Mouse (Mus musculus) cerebellum, adult 11-12 months (tissue): ENCODE data around the gene Tmem121.
A peak's percentile ranks its signal among the peaks of the same experiment; 100 is the strongest.
"Not testable (repeated sequence)": the region's sequence is repeated elsewhere in the genome, so short reads cannot be mapped to it uniquely, and the experiment has no call there.

Experiments
- DNase-seq: peaks from one replicate; pipeline ENCODE4 v3.0.0; 2022

Gene Tmem121

DNA sequence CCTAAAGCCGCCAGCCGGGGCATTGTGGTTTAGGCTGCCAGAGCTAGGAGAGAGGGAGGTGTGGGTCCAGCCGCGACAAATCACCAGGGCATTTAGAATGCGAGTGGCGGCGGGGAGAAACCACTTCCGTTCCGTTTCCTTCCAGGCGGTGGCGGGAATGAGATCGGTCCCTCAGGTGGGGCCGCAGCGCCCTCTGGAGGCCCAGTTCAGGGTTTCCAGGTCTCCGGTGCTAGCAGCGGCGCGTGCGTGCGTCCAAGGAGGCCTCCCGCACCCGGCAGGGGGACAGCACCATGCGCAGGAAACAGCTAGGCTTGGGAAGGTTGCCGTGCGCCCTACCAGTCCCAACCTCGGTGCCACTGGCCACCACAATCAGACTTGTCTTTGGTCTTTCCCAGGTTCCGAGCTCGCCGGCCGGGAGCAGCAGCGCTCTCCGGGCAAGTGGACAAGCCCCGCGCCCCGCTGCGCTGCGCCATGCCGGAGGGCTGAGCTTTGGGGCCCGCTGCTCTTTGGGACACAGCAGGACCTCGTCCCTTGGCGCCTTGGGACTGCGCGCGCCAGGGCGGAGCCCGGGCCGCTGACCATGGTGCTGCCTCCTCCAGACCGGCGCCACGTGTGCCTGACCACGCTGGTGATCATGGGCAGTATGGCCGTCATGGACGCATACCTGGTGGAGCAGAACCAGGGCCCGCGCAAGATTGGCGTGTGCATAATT, 2.0 kb downstream of the Tmem121 start:
- DNase-seq, result peak; percentile 88

DNA sequence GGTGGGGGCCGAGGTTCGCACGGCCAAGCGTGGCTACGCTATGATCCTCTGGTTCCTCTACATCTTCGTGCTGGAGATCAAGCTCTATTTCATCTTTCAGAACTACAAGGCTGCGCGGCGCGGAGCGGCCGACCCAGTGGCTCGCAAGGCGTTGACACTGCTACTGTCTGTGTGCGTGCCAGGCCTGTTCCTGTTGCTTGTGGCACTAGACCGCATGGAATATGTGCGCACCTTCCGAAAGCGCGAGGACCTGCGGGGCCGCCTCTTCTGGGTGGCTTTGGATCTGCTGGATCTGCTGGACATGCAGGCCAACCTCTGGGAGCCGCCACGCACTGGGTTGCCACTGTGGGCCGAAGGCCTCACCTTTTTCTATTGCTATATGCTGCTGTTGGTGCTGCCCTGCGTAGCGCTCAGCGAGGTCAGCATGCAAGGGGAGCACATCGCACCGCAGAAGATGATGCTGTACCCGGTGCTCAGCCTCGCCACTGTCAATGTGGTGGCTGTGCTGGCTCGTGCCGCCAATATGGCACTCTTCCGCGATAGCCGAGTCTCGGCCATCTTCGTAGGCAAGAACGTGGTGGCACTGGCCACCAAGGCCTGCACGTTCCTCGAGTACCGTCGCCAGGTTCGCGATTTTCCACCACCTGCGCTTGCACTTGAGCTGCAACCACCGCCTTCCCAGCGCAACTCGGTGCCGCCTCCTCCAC, 2.8 kb downstream of the Tmem121 start:
- DNase-seq, result peak; percentile 65

DNA sequence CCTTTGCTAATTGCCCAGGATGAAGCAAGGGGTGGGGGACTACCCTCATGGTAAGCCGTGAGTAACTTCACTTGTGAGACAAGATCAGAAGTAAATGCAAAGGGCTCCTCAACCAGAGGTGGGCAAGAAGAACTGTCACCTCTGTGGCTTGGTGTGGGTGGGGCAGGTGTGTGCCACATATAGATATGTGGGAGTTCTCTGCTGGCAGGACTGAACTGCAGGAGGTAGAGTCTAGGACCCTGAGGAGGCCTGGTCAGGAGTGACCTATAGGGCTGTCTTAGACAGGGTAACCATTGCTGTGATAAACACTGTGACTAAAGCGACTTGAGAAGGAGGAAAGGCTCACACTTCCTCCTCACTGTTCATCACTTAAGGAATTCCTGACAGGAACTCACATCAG, 7.7 kb downstream of the Tmem121 start:
- DNase-seq, result no peak

DNA sequence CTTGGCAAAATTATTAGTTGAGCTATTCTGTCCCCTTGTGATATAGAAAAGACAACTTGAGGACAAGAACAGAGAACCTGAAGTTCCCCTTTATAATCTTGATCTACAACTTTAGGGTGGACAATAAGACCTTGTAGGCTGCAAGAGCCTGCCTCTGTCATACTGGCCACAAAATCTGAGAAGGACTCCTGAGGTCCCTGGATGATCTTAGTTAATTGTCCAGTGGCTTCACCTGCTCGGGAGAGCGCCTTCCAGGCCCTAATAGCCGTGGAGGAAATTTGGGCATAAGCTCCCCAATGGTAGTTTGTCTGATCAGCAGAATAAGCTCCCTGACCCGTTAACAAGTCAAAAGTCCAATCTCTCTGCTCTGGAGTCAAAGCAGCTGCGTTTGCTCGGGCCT, 13.4 kb downstream of the Tmem121 start:
- DNase-seq, result not testable (repeated sequence)

DNA sequence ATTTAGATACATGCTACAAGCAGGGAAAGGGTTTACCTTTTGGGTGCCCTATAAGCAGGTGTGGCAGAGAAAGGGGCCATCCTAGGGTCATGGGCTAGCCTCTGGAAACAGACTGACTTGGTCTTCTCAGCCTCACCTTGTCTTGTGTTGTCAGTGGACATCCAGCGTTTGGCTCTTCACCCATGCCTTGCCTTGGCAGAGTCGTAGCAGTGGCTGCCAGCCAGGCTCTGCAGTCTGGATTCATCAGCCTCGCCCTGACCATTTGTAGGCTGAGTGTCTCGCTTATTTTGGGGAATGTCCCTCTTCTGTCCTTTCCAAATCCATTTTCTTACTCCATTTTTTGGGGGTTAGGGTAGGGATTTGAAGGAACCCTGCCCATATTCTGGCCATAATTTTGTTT, 15.6 kb downstream of the Tmem121 start:
- peak; percentile 54 for DNase-seq

DNA sequence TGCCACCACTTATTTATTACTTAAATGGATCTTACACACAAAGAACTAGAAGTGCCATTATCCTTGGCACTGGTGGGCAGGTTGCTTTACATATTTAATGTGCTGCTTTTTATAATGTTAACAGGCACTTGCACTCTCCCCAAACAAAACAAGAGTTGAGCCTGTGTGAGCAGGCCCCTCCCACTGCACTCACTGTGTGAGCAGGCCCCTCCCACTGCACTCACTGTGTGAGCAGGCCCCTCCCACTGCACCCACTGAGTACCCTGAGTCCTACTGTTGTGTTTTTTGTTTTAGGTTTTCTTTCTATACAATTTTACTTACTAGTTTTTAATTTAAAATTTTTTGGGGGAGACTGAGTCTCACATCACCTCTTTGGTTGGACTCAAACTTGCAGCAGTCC, 16.3 kb downstream of the Tmem121 start:
- DNase-seq, result peak; percentile 42

DNA sequence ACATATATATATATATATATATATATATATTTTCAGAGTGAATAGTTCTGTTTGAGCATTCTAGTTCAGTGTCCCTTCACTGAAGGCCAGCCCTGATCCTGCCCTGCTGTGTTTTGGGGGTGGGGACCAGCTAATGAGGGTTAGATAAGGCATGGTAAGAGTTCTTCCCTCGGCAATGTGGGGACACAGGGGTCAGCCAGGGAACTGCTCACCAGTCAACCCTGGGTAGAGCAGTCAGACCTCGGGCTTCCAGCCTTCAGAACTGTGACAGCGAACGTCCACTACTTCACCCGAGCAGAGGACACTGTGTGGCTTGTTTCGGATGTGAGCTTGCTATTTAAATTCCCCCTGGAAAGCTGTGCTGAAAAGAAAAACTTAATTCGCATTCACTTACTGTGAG, 17.8 kb downstream of the Tmem121 start:
- DNase-seq, result no peak

DNA sequence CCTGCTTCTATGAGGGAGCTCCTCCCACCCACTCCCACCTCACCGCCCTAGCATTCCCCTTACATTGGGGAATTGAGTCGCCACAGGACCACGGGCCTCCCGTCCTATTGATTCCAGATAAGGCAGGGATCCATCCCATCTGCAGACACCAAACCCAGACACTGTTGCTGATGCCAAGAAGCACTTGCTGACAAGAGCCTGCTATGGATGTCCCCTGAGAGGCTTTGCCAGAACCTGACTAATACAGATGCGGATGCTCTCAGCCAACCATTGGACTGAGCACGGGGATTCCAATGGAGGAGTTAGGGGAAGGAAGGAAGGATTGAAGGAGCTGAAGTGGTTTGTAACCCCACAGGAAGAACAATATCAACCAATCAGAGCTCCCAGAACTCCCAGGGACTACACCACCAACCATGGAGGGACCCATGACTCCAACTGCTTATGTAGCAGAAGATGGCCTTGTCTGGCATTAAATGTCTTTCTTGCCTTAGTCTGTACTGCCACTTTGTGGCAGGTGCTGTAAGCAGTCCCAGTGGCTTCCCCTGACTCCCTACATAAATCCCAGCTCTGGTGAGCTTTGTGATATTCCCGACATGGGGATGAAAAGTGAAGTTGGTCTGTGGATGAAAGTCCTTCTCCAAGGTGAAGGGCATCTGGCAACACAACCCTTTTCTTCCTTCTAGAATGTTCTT, 19.7 kb downstream of the Tmem121 start:
- no peak for DNase-seq

DNA sequence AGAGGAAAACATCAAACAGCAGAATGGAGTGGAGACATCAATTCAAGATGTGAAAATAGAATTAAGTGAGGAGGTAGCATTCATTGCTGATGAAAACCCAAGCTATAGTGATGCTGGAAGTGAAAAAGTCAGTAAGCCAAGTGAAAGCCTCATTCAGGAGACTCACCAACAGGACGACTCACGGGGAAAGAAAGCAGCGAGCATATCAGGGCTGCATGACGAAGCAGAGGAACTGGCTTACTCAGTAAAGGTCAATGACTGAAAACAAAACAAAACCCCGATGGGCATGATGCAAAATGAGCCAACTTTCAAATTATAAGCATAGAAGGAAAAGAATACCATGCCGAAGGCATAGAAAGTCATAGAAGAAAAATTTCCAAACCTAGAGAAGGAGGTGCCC, 22.0 kb downstream of the Tmem121 start:
- no peak for DNase-seq

DNA sequence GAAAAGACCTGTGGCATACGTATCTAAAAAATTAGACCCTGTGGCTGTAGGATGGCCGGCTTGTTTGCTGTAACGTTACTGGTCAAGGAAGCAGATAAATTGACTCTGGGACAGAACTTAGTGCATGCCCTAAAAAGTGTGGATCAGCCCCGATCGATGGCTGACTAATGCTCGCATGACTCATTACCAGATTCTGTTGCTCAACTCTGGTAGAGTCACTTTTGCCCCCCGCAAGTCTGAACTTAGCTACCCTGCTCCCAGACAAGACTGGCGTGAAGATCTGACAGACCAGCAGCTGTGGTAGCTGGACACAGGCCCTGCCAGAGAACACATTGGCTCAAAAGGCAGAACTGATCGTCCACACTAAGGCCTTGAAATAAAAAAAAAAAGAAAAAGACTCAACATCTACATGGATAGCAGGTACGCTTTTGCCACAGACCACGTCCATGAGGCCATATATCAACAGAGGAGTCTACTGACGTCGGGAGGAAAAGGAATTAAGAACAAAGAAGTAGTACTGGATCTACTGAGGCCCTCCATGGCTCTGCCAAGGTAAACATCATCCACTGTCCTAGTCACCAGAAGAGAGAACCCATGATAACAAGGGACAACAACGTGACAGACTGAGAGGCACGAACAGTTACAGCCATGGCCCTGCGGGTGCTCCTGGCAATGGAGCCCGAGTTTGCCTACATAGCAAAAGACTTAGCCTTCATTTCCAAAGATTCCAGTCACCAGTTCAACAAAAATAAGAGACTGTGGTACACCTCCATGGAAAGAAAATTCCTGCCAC, 25.1 kb downstream of the Tmem121 start:
- no peak for DNase-seq

DNA sequence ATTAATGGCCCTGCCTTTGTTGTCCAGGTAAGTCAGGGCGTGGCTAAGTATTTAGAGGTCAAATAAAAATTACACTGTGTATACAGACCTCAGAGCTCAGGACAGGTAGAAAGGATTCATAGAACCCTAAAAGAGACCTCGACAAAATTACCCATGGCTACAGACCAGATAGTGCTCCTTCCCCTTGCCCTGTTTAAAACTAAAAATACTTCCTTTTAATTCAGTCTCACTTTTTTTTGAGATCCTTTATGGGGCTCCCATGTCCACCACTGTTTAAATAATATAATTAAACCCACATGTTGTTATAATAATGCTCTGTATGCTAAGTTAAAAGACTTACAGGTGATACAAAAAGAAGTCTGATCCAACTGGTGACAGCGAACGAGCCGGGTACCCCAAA, 26.0 kb downstream of the Tmem121 start:
- no peak for DNase-seq

DNA sequence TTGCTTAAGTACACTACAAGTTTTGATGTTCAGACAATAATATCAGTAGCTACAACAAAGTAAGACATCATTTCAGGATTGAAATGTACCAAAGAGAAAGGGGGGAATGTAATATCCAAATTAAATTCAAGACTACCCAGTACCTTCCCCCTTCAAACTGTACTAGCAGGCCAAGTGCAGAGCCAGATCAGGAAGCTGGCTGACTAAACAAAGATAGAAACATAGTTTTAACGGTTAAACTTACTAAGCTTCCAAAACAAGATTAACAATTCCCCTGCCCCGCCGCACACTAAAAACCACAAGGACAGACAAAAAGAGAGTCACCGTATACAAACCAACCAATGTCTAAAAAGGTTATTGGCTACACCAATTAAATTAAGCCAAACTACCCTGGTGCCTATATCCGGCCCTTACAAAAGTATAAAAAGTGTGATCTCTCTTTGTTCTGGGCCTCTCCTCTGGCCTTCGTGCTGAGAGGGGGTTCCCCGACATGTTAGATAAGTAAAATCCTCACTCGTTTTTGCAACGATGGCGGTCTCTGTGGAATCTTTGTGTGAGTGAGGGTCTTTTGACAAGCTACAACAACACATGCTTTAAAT, 26.7 kb downstream of the Tmem121 start:
- DNase-seq, result no peak

DNA sequence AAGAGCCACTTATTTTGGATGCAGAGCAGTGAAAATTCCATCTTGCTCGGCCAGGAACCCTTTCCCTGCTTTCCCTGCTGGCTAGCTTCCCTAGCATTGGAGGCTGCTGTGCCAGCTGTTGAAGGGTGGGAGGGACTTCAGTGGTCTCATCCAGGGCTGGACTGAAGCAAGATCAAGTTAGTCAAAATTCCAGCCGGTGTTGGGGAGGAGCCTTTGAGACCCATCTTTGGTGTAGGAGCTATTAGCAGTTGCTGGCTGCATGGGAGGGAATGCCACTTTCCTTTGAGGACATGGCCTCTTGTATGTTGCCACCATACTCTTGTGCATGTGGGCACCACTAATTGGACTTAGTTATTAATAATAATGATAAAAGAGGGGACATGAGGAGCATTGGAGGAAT, 27.5 kb downstream of the Tmem121 start:
- no peak for DNase-seq

DNA sequence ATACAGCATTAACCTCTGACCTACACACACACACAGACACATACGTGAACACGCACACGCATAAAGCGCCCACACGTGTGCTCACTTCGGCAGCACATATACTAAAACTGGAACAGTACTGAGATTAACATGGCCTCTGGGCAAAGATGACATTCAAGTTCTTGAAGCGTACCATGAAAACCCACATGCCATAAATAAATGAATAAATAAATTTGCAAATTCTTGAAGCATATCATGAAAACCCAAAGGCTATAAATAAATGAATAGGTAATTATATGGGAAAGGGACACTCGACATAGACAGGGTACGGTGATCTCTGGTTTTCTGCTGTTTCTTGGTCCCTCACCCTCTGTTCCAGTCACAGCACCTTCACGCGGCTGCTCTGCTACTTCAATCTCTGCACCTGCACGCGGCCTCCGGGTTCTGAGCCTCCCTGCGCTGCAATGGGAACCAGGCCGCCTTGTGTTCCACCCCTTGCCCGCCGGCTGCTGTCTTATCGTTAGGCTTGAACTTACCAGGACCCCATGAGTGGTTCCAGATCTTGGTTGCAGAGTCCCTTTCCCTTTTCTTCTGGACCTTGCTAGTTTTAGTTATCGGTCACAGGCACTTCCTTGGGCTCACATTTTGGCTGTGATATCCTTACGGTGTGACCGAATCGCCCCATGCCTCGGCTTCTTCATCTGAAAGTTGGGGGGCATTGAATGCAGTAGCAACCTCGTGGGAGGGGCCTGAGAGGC, 28.5 kb downstream of the Tmem121 start:
- DNase-seq, result no peak

DNA sequence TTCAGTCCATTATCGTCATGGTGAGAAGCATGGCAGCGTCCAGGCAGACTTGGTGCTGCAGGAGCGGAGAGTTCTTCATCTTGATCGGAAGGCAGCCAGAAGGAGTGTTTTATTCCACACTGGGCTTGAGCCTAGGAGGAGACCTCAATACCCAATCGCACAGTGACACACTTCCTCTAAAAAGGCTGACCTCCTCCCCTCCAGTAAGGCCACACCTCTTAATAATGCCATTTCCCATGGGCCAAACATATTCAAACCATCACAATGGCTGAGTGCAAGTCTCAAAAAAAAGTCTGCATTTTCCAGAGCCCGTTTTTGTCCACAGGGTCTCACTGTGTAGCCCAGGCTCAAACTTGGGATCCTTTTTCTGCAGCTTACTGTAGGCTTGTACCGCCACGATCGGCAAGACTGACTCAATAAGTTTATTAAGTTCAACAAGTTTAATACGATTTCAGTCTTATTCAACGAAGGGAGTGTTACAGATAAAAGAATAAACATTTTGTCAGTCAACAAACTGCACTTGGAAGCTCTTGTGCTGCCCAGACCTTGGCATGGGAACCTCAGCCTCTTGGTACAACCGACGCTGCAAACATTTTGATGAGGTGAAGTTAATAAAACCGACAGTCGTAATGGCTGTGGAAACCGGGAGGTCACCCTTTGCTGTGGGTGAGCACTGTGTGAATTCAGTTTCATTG, 29.4 kb downstream of the Tmem121 start:
- DNase-seq, result no peak

DNA sequence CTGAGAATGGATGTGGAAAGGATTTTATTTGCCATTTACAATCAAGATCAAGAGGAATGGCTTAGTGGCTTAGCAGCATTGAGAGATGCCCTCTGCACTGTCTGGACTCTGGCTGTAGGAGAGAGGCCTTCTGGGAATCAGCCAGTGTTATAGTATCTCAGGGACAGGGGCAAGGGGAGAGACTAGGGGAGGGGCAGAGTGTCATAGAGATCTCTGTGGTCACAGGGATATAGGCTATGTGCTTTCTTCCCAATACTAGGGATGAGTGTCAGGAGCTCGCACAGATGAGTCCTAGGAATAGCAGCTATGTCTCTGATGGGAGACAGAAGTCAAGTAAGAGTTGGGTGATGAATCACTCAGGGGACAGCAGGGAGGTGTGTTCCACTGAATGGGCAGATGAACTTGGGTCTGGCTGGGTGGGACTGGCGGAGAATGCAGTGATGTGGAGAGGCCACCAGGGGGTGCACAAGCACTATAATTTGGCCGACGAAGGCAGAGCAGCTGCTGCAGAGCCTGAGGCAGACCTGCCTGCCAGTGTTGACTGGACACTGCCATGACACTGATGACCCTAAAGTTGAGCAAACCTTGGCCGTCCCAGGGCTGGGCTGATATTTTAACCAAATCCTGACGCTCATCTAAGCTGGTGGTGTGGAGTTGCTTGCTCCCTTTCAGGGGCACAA, 30.1 kb downstream of the Tmem121 start:
- DNase-seq, result peak; percentile 42

DNA sequence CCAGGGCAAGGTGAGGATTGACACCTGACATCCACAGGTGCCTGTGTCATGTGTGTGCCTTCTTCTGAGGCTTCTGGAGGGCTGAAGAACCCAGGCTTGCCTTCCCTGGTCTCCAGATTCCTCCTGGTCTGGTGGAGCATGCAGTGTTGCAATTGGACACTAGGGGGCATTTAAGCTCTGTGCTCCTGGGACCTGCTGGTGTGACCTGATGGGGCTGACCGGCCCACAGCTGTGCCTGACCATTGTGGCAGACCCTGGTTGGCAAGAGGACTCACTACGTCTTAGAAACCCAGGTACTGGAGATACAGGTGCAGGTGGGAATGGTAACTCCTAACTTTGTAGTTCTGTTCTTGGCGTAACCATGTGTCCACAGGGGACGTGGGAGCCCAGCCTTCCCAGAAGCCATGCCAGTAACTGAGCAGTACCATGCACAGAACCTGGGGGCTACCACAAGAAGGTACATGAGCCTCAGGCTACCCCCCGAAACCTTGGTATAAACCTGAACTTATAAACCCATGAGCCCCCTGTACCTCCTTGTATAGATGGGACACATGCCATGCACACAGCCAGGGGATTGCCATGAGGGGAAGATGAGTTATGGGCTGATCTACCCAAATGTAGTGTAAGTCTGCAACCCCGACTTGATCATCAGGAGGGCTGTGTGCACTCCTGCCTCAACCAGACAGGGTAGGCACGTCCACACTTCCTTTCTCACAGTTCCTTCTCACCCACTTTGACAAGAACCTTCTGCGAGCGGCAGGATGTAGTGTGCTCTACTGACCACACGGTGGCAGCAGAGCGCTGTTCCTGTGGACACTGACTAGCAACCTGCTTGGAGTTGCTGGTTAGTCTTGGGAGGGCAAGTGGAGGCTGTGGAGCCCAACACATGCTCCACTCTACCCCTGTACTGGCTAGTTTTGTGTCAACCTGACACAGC, 31.8 kb downstream of the Tmem121 start:
- DNase-seq, result peak; percentile 46

DNA sequence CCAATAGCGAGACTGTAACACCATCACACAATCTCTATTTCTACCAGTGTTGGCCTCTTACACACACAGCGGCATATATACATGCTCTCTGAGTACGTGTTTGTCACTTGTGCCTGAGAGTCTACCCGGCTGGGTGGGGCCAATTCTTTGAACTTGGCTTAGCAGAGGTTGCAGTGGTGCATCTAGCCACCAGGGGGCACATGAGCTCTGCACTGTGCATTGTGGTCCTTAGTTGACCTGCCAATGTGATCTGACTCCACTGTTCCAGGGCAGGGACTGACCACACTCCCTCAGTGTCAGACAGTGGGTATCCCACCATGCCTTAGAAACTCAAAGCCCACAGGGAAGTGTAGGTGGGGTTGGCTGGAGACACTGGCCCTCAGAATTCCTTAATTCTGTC, 34.1 kb downstream of the Tmem121 start:
- DNase-seq, result no peak

DNA sequence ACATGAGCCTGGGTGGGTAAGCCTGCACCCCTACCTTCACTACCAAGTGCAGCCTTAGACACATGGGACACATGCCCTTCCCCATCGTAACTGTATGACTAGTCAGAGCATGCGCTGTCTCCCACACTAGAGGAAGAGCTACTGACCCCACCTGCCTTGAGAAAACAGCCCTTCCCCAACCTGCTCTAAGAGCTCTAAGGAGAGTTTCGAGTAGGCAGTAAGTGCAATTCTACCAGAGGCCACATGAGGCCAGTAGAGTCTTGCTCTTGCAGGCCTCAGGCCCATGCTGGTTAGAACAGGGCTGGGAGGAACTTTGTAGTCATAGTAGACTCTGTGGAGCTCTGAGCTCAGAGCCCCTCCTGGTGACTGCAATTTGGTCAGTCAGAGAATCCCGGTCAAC, 34.7 kb downstream of the Tmem121 start:
- DNase-seq, result peak; percentile 37

DNA sequence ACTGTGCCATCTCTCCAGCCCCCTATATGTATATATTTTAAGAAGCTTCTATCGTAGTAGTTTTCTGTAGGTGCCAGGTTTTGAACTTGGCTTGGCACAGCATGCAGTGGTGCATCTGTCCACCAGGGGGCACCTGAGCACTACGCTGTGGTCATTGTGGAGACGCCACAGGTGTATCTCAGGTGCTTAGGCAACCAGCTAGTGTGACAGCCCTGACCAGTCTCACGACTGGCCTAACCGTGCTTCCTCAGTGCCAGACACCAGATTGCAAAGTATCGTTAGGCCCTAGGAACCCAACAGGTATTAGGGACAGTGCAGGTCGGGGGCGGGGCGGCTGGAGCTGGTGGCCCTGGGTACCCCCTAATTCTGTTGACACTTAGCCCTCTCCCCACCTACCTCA, 35.6 kb downstream of the Tmem121 start:
- DNase-seq, result peak; percentile 19
